Mouse (Mus musculus): ENCODE results near the gene Slc35f1.
"Not testable (repeated sequence)": the region's sequence is repeated elsewhere in the genome, so short reads cannot be mapped to it uniquely, and the experiment has no call there.

Gene Slc35f1

DNA sequence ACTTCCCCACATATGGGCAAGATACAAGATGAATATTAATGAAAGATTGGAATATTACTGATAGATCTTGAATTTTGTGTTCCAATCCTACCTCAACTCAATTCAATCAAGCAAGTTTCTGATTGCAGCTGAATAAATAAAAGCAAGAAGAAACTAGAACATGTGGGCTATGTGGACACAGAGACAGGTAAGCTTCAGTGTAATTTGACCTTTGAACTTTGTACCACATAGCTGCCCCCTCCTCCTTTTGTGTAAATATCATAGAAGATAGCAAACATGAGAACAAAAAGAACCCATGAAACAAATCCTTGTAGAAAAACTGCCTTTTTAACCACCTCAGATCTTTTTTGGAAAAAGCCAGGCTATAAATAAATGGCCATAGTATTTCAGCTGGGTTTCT lies 180.8 kb downstream of the Slc35f1 start:
- H3K36me3 ChIP-seq (ENCODE audit: insufficient read depth, low read length) = no peaks in the 10 kb centered on the region
- TF ChIP-seq POU5F1 (IDR thresholded peaks at IDR 0.05; ENCODE audit: borderline replicate concordance, low read length) = no peak
- no peak for TF ChIP-seq CTCF (conservative IDR thresholded peaks at IDR 0.05; ENCODE audit: low read length)
- no peak for TF ChIP-seq NANOG (IDR thresholded peaks at IDR 0.05; ENCODE audit: borderline replicate concordance, low read length)
- no peaks in the 10 kb centered on the region for H3K27me3 ChIP-seq (ENCODE audit: insufficient read depth, low read length)
- no peak overlapping the region for H3K4me3 ChIP-seq (replicated peaks; ENCODE audit: low read length)
- H3K9me3 ChIP-seq (ENCODE audit: low read length) = no peaks in the 10 kb centered on the region
- no peaks in the 10 kb centered on the region for H3K4me1 ChIP-seq (replicated peaks; ENCODE audit: low read depth, low read length)

DNA sequence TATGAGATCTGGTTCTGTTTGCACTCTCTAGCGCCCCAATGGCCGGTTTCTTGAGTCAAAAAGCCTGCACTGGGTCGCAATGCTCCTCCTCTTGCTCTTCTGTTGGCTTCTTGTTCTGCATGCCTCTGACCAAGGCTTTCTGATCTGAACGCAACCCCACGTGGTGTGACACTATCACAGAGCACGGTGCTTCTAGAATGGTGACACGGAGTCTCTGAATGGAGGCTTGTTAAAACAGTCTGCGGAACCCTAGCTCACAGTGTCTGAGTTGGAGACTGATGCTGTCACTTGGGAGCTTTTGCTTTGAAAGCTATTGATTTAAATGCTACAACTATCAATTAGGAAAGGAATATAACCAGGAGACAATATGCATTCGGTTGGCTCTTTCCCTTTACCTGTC lies 183.8 kb downstream of the Slc35f1 start:
- Histone ChIP-seq H3K27me3 (ENCODE audit: insufficient read depth, low read length) (no peaks in the 10 kb centered on the region), H3K4me1 (replicated peaks; ENCODE audit: low read depth, low read length) (peaks cover 12% of the 10 kb centered on the region), H3K9me3 (ENCODE audit: low read length) (no peaks in the 10 kb centered on the region), H3K4me3 (replicated peaks; ENCODE audit: low read length) (no peak overlapping the region), H3K36me3 (ENCODE audit: insufficient read depth, low read length) (no peaks in the 10 kb centered on the region)
- TF ChIP-seq POU5F1 (IDR thresholded peaks at IDR 0.05; ENCODE audit: borderline replicate concordance, low read length) = no peak
- TF ChIP-seq CTCF (conservative IDR thresholded peaks at IDR 0.05; ENCODE audit: low read length) = no peak
- TF ChIP-seq NANOG (IDR thresholded peaks at IDR 0.05; ENCODE audit: borderline replicate concordance, low read length) = no peak

DNA sequence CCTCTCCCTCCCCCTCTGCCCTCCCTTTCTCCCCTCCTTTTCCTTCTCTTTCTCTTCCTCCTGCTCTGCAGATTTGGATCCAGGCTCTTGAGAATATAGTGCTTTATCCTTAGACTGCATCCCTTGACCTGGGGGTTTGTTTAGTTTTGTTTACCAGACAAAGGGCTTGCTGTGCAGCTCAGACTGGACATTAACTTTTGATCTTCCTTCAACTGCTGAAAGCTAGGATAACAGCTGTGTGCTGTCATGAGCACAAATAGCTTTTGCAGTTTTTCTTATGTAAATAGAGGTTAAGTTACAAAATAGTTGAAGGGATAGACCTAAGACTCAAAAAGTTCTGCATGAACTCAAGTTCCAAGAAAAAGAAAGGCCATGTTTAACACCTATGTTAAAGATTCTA lies 184.4 kb downstream of the Slc35f1 start:
- H3K27me3 ChIP-seq (ENCODE audit: insufficient read depth, low read length) = no peaks in the 10 kb centered on the region
- TF ChIP-seq POU5F1 (IDR thresholded peaks at IDR 0.05; ENCODE audit: borderline replicate concordance, low read length) = no peak
- no peak for TF ChIP-seq CTCF (conservative IDR thresholded peaks at IDR 0.05; ENCODE audit: low read length)
- TF ChIP-seq NANOG (IDR thresholded peaks at IDR 0.05; ENCODE audit: borderline replicate concordance, low read length) = peak; percentile 80; the same call in 1 of the 2 replicates
- no peaks in the 10 kb centered on the region for H3K36me3 ChIP-seq (ENCODE audit: insufficient read depth, low read length)
- H3K4me3 ChIP-seq (replicated peaks; ENCODE audit: low read length) = no peak overlapping the region
- H3K9me3 ChIP-seq (ENCODE audit: low read length) = no peaks in the 10 kb centered on the region
- H3K4me1 ChIP-seq (replicated peaks; ENCODE audit: low read depth, low read length) = peaks cover 12% of the 10 kb centered on the region

DNA sequence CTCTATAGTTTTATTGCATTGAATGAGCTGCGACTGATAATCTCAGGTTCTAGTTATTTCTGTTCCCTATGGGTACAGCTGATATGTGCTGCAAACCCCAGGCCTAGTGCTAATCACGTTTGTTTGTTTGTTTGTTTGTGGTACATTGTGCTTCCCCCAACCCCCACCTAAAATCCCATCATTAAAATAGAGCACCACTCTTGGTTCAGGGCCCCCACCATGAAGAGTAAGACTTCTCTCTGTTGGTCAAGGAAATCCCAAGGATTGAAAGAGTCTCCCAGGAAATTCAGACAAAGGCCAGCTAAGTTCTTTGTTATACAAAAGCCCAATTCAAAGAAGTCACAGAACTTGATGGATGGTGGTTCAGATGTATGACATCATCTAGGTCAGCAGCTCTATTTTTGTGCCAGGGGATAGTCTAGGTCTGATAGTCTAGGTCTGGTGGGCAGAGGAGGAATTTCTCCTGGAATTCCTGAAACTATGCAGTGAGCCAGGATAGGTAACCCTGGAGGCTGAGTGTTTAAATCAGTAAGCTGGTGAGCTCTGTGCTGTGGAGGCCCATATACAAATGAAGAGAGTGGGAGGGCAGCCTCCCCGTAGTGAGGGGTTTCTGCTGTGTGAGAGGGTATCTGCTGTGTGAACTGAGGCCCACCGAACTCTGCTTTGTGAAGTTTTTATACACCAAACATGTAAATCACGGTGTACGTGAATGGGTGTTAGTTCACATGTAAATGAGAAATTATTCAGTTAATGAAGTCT lies 187.1 kb downstream of the Slc35f1 start:
- Histone ChIP-seq H3K4me1 (replicated peaks; ENCODE audit: low read depth, low read length) (peaks cover 12% of the 10 kb centered on the region), H3K27me3 (ENCODE audit: insufficient read depth, low read length) (no peaks in the 10 kb centered on the region), H3K36me3 (ENCODE audit: insufficient read depth, low read length) (no peaks in the 10 kb centered on the region), H3K9me3 (ENCODE audit: low read length) (no peaks in the 10 kb centered on the region), H3K4me3 (replicated peaks; ENCODE audit: low read length) (no peak overlapping the region)
- no peak for TF ChIP-seq NANOG (IDR thresholded peaks at IDR 0.05; ENCODE audit: borderline replicate concordance, low read length)
- TF ChIP-seq CTCF (conservative IDR thresholded peaks at IDR 0.05; ENCODE audit: low read length) = no peak
- no peak for TF ChIP-seq POU5F1 (IDR thresholded peaks at IDR 0.05; ENCODE audit: borderline replicate concordance, low read length)

DNA sequence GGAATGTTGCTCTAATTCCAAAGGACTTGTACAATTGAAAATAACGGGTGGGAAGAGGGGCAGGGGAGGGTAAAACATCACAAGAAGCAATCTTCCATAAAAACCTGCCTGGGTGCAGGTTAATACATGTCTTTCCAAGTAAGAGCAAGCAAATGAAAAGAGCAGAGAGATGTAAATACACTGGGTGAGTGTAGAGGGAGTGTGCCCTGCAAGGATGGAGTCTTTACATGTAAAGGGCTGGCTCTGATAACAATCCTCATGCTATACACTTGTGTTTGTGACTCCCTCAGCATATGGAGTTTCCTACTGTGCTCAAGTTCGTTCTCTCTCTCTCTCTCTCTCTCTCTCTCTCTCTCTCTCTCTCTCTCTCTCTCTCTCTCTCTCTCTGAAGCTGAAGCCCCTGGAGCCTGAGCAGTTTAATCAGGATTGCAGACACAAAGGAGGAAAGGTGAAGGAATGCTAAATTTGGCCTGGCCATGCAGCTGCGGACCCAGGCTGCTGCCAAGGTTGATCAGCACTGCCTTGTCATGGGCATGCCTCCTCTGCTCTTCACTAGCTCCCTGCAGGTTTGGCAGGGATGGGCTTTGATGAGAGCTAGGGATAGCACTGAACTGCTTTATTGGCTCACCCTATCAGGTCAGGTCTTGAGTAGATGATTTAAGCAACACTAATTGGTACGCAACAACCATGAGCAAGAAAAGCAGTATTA lies 187.9 kb downstream of the Slc35f1 start:
- Histone ChIP-seq H3K27me3 (ENCODE audit: insufficient read depth, low read length) (no peaks in the 10 kb centered on the region), H3K4me3 (replicated peaks; ENCODE audit: low read length) (no peak overlapping the region), H3K4me1 (replicated peaks; ENCODE audit: low read depth, low read length) (peaks cover 12% of the 10 kb centered on the region), H3K9me3 (ENCODE audit: low read length) (no peaks in the 10 kb centered on the region), H3K36me3 (ENCODE audit: insufficient read depth, low read length) (no peaks in the 10 kb centered on the region)
- TF ChIP-seq CTCF (conservative IDR thresholded peaks at IDR 0.05; ENCODE audit: low read length) (no peak), NANOG (IDR thresholded peaks at IDR 0.05; ENCODE audit: borderline replicate concordance, low read length) (no peak), POU5F1 (IDR thresholded peaks at IDR 0.05; ENCODE audit: borderline replicate concordance, low read length) (no peak)

DNA sequence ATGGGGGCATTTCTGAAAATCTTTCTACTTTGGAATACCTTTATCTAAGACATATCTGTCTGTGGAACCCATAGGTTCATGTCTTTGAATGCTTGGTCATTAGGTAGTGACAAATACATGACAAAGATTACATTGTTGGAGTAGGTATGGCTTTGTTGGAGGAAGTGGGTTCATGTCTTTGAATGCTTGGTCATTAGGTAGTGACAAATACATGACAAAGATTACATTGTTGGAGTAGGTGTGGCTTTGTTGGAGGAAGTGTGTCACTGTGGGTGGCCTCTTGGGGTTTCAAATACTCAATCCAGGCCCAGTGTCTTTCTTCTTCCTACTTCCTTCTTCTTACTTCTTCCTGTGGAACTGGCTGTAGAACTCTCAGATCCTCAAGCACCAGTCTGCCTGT lies 206.4 kb downstream of the Slc35f1 start:
- not testable (repeated sequence) for H3K27me3 ChIP-seq (ENCODE audit: insufficient read depth, low read length); H3K9me3 ChIP-seq (ENCODE audit: low read length); H3K4me3 ChIP-seq (replicated peaks; ENCODE audit: low read length); H3K36me3 ChIP-seq (ENCODE audit: insufficient read depth, low read length); H3K4me1 ChIP-seq (replicated peaks; ENCODE audit: low read depth, low read length)
- TF ChIP-seq NANOG (IDR thresholded peaks at IDR 0.05; ENCODE audit: borderline replicate concordance, low read length) = peak; percentile 84; the same call in 1 of the 2 replicates
- TF ChIP-seq POU5F1 (IDR thresholded peaks at IDR 0.05; ENCODE audit: borderline replicate concordance, low read length) = peak; percentile 64; the same call in 1 of the 2 replicates

DNA sequence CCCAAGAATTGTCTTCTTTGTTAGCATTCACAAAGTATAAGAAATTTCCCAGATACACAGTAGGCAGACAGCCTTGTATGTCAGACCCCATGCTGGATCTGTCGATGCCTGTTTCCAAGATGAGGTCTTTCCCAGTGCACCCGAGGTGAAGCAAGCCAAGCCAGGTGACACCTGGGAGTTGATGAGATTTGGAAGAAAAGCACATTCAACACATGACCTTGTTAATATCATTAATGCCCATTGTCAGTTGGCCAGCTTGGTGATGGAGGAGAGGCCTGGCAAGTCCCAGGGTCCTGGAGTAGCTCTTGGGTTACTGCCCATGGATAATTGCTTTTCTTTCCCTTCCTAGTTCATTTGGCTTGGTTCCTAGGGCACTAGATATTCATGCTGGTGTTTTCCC lies 214.6 kb downstream of the Slc35f1 start:
- TF ChIP-seq POU5F1 (IDR thresholded peaks at IDR 0.05; ENCODE audit: borderline replicate concordance, low read length) (no peak), NANOG (IDR thresholded peaks at IDR 0.05; ENCODE audit: borderline replicate concordance, low read length) (no peak), CTCF (conservative IDR thresholded peaks at IDR 0.05; ENCODE audit: low read length) (no peak)
- Histone ChIP-seq H3K36me3 (ENCODE audit: insufficient read depth, low read length) (no peaks in the 10 kb centered on the region), H3K9me3 (ENCODE audit: low read length) (peaks cover 9% of the 10 kb centered on the region), H3K4me1 (replicated peaks; ENCODE audit: low read depth, low read length) (no peaks in the 10 kb centered on the region), H3K27me3 (ENCODE audit: insufficient read depth, low read length) (no peaks in the 10 kb centered on the region), H3K4me3 (replicated peaks; ENCODE audit: low read length) (no peak overlapping the region)

DNA sequence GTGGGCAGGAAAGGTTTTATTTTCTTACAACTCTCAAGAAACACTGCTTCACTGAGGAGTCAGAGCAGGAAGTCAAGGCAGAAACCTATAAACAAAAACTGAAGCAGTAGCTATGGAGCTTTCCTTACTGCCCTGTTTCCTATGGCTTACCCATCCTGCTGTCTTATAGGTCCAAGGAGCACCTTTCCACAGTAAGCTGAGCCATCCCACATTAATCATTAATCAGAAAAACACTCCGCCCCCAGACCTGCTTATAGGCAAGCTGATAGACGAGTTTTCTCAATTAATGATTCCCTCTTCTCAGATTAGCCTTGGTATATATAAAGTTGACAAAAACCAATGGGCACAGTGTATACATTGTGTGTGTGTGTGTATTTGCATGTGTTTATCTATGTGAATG lies 221.4 kb downstream of the Slc35f1 start:
- Histone ChIP-seq H3K27me3 (ENCODE audit: insufficient read depth, low read length) (no peaks in the 10 kb centered on the region), H3K9me3 (ENCODE audit: low read length) (peaks cover 27% of the 10 kb centered on the region), H3K36me3 (ENCODE audit: insufficient read depth, low read length) (no peaks in the 10 kb centered on the region), H3K4me1 (replicated peaks; ENCODE audit: low read depth, low read length) (no peaks in the 10 kb centered on the region), H3K4me3 (replicated peaks; ENCODE audit: low read length) (no peak overlapping the region)
- TF ChIP-seq CTCF (conservative IDR thresholded peaks at IDR 0.05; ENCODE audit: low read length) (no peak), NANOG (IDR thresholded peaks at IDR 0.05; ENCODE audit: borderline replicate concordance, low read length) (no peak), POU5F1 (IDR thresholded peaks at IDR 0.05; ENCODE audit: borderline replicate concordance, low read length) (no peak)

All from E14TG2a.4 (cell line).